Mouse (Mus musculus) thymus, adult 2 months (tissue): ENCODE data around the gene Scn7a.

ENCODE experiments used
- CTCF ChIP-seq: fragments of 200-500 bp; IDR thresholded peaks from 2 replicates; pipeline ENCODE4 v1.5.1; 2012; ENCODE audit warnings: mild to moderate bottlenecking, control low read depth, low read length, moderate library complexity, borderline replicate concordance; ENCODE audit not compliant: control insufficient read depth, poor library complexity, insufficient read depth; ENCODE audit errors: extremely low read depth
- POLR2A ChIP-seq: fragments of 200-500 bp; IDR thresholded peaks from 2 replicates; pipeline ENCODE4 v1.6.1; 2012; ENCODE audit warnings: mild to moderate bottlenecking, low read length, control low read depth, moderate library complexity; ENCODE audit not compliant: control insufficient read depth, poor library complexity, insufficient read depth; ENCODE audit errors: extremely low read depth

DNA sequence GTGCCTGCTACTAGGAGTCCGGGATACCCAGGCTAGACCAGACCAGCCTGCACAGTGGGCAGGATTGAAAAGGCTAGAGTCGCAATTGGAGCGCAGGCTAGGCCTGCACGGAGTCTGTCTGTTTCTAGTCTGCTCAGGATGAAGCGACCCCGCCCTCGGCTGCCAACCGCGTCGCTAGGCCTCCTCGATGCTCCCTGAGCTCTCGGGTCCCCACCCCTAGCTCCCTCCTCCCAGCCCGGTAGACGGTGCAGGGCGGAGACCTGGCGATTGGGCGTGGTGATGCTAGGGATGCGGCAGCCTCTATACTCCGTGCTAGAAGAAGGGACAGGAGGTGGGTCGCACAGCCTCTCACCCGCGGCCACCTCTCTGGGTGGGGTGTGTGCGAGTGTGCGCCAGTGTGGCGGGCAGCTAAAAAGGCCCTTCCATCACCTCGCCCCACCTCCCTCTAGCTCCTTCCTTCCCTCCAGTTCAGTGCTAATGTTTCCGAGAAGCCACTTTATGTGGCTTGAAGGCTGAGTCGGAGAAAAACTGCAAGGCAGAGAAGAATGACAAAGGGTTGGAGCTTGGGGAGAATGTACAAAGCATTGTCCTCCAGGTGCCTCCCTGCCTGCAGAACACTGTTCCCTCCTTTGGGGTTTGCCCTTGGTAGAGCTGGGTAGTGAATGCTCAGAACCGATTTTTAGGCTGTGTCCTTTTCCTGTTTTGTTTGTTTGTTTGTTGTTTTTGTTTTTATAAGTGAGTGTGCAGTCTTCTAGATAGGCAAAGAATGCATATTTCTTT lies 149.9 kb downstream of the Scn7a start, which contains the start of gene Scn9a:
- TF ChIP-seq POLR2A (no peak), CTCF (no peak)
